Mouse (Mus musculus) spleen, postnatal 0 days (tissue): Measurements from ENCODE around the gene Smg9. TPM values are rescaled to one million over a fixed set of nuclear protein-coding genes. Genes with fewer than 3 reads are reported as not detected.

Experiments used
- polyA plus RNA-seq: library from polyadenylated mRNA; unstranded; fragments of >200 nt; fragmentation: Nextera tagmentation; extraction: Ambion mirVana; gene quantifications from 2 replicates; pipeline ENCODE4 v1.2.1, GENCODE M21; 2015

The Smg9 gene
- 24.6 and 25.3 TPM in 2 replicates for polyA plus RNA-seq

DNA sequence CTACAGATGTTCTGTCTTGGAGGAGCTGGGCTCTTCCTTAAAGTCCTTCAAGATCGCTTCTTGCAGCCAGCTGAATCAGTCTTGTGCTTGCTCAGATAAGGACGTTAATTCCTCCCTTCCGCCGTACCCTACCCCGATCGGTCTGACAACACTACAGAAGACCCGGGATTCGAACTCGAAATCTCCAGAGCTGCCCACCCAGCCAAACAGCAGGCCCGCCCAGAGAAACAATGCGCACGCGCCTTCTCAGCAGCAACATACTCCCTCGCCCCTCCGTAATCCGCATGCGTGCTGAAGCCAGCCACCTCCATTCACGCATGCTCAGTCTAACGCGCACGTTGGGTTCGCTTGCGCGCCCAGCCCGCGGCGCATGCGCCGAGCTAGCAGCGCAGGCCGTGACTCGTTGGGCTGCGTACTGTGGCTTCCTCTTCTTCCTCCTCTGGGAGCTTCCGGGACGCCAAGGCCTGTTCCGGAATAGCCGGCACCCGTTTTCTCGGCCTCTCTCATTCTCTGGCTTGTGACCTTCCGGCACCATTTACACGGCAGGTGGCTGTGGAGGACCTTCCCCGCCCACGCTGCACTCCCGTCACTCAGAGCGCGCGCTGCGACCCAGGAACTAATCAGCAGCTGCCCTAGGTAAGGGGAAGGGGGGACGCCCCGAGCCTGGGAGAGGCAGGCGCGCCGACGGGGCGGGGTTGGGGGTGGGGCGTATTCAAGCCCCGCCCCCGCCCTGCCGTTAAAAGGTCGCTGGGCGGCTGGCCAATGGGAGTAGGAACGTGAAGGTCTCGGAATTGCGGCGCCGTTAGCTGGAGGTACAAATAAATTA is at the start of gene Smg9:
TSS of gene Smg9 (plus strand) at position 364 of the 826 bp plus-strand sequence.

DNA sequence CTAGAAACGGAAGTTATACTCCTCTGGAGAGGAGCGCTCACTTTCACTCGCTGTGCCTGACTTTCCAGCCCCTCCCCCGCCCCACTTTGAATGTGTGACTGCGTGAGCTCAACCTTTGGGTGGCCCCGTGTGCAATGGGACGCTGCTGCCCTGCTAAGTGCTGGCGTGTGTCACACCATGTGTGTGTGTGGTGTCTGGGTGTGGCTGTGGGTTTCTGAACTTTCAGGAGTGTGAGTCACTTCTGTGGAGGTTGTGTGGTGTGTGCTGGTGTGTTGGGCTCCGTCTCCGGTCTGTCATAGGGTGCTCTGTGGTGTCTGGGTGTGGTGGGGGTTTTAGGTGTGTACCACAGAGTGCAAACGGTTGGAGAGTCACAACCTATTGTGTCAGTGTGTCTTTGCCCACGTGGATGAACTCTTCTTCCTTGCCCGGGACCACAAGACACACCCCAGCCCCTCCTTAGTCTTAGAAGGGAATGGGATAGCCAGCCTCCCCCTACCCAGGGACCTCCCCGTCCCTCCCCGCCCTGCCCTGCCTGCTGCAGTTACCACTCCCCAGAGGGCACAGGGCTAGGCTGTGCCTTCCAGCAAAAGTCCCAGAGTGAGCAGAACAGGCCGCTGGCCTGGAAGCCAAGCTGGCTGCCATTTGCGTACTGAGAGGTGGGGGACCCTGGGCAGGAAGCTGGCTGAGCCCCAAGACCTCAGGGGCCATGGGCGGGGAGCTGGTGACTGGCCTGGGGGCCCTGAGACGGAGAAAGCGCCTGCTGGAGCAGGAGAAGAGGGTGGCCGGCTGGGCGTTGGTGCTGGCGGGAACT is 29.5 kb upstream of the Smg9 start, which contains the start of gene Kcnn4:
TSS of gene Kcnn4 (plus strand) at position 533 of the 811 bp plus-strand sequence.

DNA sequence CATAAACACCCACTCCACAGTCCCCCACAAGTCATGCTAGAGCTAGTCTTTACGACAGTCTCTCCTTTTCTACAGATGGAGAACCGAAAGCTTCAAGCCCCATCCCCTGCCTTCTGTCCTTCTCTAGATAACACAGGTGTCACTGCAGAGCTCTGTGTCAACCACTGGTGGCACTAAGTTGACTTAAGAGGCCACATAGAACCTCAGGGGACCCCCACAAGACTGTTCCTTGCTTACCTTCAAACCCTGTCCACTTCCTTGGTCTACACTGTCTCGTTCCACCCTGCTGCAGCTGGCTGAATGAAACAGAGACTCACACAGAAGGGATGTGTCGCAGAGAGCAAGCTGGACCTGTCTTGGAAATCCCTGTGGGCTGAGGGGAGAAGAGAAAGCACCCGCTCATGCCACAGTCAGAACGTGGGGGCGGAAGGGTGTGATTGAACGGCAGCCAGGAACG is 52.5 kb downstream of the Smg9 start, which contains the start of gene Irgc1:
TSS of gene Irgc1 (minus strand) at position 443 of the 457 bp plus-strand sequence.

DNA sequence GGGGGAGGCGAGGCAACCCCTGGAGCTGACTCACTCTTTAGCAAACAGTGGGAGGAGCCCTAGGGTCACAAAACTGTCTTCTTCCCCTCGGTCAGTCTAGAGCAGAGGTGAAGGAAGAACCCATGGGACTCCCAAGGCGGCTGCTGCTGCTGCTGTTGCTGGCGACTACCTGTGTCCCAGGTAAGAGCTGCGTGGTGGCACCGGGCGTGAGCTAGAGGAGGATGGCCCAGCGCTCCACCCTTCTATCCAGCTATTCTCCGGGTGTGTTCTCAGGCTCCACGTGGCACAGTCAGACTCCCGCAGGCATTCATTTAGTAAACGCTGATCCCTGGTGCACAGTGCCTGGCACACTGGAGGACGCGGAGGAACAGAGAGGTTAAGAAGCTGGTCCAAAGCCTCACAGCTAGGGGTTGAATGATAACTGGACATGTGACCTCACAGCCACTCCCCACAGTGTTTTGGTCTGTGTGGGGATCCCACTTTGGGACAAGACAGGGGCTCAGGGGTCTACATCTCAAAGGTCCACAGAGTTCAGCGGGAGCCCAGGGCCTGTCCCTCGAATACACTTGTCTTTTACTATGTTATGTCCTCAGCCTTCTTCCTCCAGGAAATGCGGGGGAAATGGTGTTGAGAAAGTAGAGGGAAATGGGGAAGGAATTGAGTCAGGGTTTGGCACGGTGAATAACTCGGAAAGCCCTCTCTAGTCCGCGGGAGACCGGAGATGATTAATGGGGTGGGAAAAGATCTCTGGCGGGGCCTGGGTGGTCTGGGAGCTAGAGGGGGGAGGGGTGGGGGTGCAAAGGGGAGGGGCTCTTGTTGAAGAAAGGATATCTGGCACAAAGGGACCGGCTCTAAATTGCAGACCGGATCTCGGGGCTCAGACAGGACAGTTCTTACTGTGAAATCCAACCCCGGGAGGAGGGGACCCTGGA is 63.2 kb downstream of the Smg9 start, which contains the start of gene Plaur:
TSS of gene Plaur (plus strand) at position 97 of the 932 bp plus-strand sequence.

Other genes starting within 250 kb of the Smg9 start
- gene Zfp114, start 224.6 kb upstream of the Smg9 start, polyA plus RNA-seq: 0.67 and 0.76 TPM in 2 replicates
- 1.8 and 2.0 TPM in 2 replicates for gene Zfp111, start 188.2 kb upstream of the Smg9 start, polyA plus RNA-seq
- gene Zfp109, start 162.1 kb upstream of the Smg9 start, polyA plus RNA-seq: 0.84 and 0.97 TPM in 2 replicates
- 0.54 and 0.76 TPM in 2 replicates for gene Zfp108, start 144.8 kb upstream of the Smg9 start, polyA plus RNA-seq
- 1.5 and 1.6 TPM in 2 replicates for gene Zfp93, start 129.2 kb upstream of the Smg9 start, polyA plus RNA-seq
- 7.3 and 9.7 TPM in 2 replicates for gene Zfp61, start 98.4 kb upstream of the Smg9 start, polyA plus RNA-seq
- gene Zfp94, start 83.0 kb upstream of the Smg9 start, polyA plus RNA-seq: 3.8 and 5.0 TPM in 2 replicates
- gene Tescl, start 65.7 kb upstream of the Smg9 start, polyA plus RNA-seq: not detected in 2 replicates
- gene Lypd5, start 50.4 kb upstream of the Smg9 start, polyA plus RNA-seq: 0.08 TPM in 1 of 2 replicates, not detected in the other
- gene Kcnn4, start 29.4 kb upstream of the Smg9 start, polyA plus RNA-seq: 122 and 131 TPM in 2 replicates
- 0.29 and 0.42 TPM in 2 replicates for gene Irgc1, start 52.7 kb downstream of the Smg9 start, polyA plus RNA-seq
- gene Plaur, start 62.9 kb downstream of the Smg9 start, polyA plus RNA-seq: 26.4 and 31.6 TPM in 2 replicates
- 5.3 and 6.6 TPM in 2 replicates for gene Cadm4, start 82.4 kb downstream of the Smg9 start, polyA plus RNA-seq
- 6.1 and 9.6 TPM in 2 replicates for gene Zfp428, start 107.4 kb downstream of the Smg9 start, polyA plus RNA-seq
- 0.11 TPM in 1 of 2 replicates, not detected in the other for gene AC161166.1, start 112.8 kb downstream of the Smg9 start, polyA plus RNA-seq
- gene Irgq, start 131.1 kb downstream of the Smg9 start, polyA plus RNA-seq: 1.5 and 2.0 TPM in 2 replicates
- 0.21 TPM in 1 of 2 replicates, not detected in the other for gene Pinlyp, start 146.5 kb downstream of the Smg9 start, polyA plus RNA-seq
- gene Xrcc1, start 146.7 kb downstream of the Smg9 start, polyA plus RNA-seq: 40.3 and 40.4 TPM in 2 replicates
- gene Ethe1, start 187.9 kb downstream of the Smg9 start, polyA plus RNA-seq: 23.2 and 28.2 TPM in 2 replicates
- gene Zfp575, start 188.0 kb downstream of the Smg9 start, polyA plus RNA-seq: 1.0 and 1.5 TPM in 2 replicates
- gene Phldb3, start 211.1 kb downstream of the Smg9 start, polyA plus RNA-seq: 0.28 and 0.38 TPM in 2 replicates
- 0.10 TPM in 1 of 2 replicates, not detected in the other for gene Lypd3, start 236.9 kb downstream of the Smg9 start, polyA plus RNA-seq